Mouse (Mus musculus): Measurements from ENCODE around the gene Snx29.

DNA sequence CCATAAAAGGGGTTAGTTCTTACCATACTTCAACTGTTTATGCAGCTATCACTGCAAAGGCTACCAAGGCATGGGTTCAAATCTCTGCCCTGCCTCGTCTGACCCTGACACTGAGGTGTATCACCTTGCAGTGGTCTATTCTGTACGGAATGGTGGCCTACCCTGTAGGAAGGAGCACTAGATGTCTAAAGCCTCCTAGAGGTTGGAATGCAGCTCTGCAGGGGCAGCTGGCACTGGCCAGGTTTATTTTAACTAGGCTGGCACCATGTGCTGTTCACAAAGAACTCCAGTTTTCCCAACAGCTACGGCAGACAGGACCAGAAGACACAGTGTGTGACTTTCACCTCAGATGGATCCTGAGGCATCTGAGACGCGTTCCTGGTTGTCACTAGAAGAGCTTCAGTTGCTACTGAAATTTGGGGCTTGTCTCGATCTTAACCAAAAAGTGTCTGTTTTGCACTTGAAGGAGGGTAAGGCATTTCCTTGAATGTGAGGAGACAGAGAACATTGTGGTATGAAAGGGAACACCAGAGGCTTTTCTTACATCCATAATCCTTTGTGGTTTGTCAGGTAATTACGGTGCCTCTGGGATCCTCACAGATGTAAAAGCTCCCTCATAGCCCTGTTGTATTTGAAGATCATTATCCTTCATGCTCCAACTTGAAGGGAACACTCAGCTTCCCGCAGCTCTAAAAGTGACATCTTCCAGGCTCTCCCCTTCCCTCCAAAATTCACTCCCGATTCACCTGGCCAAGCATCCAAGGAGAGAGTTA, 305.3 kb downstream of the Snx29 start:
- no peak for TF ChIP-seq POLR2A (IDR thresholded peaks at IDR 0.05; ENCODE audit: borderline replicate concordance, low read depth, low read length)
- no peak for TF ChIP-seq CTCF (IDR thresholded peaks at IDR 0.05; ENCODE audit: low read depth, low read length)
